Mouse (Mus musculus) T-helper 1 cell (primary cell): Measurements from ENCODE around the gene Olfr17.
"Not testable (repeated sequence)": the region's sequence is repeated elsewhere in the genome, so short reads cannot be mapped to it uniquely, and the experiment has no call there.

Source experiments
- in situ Hi-C: fragments of 300-600 bp; cut with MboI, MseI; formaldehyde crosslinking; loops from one replicate; pipeline ENCODE4 v1.15.1; 2025; ENCODE audit warnings: high pct_unique_total_duplicates

Olfr17 gene

DNA sequence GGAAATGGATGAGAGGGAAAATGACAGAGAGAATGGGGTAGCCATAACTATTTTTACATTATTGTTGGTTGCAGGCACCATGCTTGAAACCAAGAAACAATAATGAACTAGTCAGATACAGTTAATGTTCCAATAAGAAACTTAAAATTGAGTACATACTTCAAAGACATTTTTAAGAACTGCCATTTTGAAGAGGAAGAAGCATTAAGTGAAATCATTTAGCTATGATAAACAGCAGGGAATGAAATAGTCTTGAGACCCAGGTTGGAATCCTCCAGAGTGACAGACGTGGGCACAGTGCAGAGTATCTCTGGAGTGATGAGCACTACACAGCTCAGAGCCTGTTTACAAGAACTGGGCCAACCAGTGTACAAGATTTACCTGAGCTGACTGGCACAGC, at the start of gene Olfr17:
Gene Olfr17, plus strand, starts transcription at position 301 of the 400 bp plus-strand sequence.
- in situ Hi-C loops: no loop called here

DNA sequence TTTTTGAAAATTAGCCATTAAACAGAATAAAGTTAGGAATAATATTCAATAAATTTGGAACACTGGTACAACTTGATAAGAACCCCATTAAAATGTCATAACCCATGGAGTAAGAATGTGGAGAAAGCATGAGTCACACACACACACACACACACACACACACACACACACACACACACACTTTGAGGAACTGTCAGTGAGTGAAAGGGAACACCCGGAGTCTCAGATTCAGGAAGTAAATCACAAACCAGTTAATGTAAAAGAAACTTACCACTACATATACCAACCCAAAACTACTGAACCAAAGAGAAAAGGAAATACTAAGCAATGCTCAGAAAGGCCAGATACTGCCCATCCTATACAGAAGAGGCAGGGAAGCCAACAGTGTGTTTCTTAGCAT, 48.6 kb upstream of the Olfr17 start:
- in situ Hi-C loops: no loop called here

GRCm38 (mm10) chr7:107045833-107046232, 47.2 kb upstream of the Olfr17 start:
- in situ Hi-C loops: loop anchor here (5.0 kb wide), 1 partner anchor 79 kb away; no protein-coding TSS in a partner anchor

DNA sequence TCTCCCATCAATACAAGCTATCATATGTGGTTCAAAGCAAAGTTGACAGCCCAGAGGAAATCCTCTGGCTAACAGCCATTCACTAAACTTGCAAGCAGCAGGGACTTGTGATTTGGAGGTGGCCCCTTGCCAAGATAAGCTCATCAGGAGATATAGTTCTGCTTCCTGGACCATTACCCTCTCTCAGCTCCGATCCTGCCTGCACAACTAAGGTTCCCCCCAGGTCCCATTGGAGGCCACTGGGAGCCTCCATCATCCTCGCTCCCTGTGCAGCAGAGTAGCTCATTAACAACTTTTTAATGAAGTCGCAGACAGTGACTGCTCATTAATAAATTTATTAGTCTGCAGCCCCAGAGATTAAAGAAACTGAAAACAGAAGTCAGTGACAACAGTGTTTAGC, 45.4 kb upstream of the Olfr17 start:
- in situ Hi-C loops: loop anchor here (5.0 kb wide), 1 partner anchor 80 kb away; no protein-coding TSS in a partner anchor

DNA sequence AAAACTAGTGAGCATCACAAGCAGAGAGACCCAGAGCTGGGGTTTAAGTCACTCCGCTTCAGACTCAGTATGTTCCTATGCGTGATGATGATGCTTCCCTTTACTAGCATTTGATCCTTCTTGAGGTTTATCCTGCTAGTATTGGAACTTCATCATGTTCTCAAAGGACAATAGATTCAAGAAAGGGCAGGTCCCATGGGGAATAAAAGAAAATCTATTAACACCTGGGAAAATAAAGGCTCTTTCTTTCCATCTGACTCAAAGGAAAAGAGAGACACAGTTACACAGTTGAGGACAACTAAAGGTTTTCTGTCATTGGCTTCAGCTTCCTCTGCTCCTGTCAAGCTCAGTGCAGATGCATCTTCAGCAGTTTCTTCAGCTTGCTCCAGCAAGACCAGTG, 22.3 kb upstream of the Olfr17 start, which contains the start of gene Olfr714:
Gene Olfr714, plus strand, starts transcription at position 301 of the 400 bp plus-strand sequence.
- in situ Hi-C loops: no loop called here

DNA sequence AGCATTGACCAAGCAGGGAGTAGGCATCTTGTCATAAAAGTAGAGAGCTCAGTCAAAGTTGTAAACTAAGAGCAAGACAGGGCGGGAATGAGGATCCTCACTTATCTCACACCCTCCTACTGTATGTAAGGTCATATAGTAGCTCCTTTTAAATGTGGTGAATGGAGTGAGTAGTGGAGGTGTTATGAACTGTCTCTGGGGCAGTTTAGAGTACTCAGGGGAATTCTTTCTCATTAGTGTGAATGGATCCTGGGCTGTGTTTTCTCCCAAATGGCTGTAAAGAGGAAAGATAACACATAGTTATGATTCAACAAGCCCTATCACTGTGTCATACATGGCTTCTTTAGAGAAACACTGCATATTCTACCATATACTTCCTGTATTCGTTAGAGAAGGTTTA, 17.2 kb downstream of the Olfr17 start, which contains the start of gene Olfr715b:
Gene Olfr715b, minus strand, starts transcription at position 101 of the 400 bp plus-strand sequence.
- in situ Hi-C loops: not testable (repeated sequence)

DNA sequence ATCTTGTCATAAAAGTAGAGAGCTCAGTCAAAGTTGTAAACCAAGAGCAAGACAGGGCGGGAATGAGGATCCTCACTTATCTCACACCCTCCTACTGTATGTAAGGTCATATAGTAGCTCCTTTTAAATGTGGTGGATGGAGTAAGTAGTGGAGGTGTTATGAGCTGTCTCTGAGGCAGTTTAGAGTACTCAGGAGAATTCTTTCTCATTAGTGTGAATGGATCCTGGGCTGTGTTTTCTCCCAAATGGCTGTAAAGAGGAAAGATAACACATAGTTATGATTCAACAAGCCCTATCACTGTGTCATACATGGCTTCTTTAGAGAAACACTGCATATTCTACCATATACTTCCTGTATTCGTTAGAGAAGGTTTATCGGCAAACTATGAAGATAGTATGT, 38.0 kb downstream of the Olfr17 start, which contains the start of gene Olfr715:
Gene Olfr715, minus strand, starts transcription at position 101 of the 400 bp plus-strand sequence.
- in situ Hi-C loops: not testable (repeated sequence)

DNA sequence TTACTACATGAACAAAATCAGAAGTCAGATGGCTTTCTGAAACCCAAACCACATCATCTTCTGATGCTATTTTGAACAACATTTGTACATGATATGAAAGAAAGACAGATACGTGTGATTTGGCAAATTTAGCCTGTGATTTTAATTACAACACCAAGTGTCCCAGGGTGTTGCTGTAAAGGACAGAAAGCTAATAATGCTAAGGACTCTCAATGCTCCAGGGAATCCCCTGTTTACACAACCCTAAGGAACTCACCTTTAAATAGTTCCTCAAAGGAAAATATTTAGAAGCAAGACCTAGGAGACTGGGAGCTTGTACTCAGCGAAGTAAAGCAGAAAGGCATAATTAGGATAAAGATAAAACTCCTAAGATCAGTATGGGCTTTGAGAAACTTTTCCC, 45.0 kb downstream of the Olfr17 start, which contains the start of gene Olfr716:
Gene Olfr716, plus strand, starts transcription at position 301 of the 400 bp plus-strand sequence.
- in situ Hi-C loops: not testable (repeated sequence)
